Mouse (Mus musculus): ENCODE data around the gene Chst4. TPM values are rescaled to one million over a fixed set of nuclear protein-coding genes. Genes with fewer than 3 reads are reported as not detected.

Gene Chst4
- total RNA-seq, 2 experiments from 2014 or later = not detected

DNA sequence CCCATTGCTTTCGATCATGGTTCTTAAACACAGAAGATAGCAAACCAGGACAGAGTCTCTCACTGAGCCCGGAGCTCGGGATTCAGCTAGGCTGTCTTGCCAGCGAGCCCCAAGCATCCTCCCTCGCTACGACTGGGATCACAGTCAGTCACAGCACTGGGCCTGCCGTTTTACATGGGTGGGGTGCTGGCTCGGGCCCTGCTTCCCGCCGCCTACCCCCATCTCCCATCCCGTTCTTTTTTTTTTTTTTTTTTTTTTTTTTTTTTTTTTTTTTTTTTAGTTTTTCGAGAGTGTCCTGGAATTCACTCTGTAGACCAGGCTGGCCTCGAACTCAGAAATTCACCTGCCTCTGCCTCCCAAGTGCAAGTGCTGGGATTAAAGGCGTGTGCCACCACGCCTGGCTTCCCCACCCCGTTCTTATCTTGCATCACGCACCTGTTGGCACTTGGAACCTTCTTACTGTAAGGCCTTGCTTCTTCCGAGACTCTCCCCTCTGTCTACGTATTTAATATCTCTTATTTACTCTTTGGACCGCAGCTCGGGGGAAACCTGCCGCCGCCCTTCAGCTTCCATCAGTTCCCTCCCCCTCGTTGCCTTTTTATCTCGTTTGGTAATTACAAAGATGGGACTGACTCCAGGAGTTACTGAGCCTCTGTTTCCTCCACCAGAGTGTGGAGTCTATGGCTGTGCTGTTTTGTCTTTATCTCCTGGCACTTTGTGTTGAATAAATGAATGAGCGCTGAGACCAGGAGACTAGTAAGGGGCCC, 31.1 kb downstream of the Chst4 start:
- ATAC-seq (ENCODE audit: poor library complexity, severe bottlenecking) = no peak

DNA sequence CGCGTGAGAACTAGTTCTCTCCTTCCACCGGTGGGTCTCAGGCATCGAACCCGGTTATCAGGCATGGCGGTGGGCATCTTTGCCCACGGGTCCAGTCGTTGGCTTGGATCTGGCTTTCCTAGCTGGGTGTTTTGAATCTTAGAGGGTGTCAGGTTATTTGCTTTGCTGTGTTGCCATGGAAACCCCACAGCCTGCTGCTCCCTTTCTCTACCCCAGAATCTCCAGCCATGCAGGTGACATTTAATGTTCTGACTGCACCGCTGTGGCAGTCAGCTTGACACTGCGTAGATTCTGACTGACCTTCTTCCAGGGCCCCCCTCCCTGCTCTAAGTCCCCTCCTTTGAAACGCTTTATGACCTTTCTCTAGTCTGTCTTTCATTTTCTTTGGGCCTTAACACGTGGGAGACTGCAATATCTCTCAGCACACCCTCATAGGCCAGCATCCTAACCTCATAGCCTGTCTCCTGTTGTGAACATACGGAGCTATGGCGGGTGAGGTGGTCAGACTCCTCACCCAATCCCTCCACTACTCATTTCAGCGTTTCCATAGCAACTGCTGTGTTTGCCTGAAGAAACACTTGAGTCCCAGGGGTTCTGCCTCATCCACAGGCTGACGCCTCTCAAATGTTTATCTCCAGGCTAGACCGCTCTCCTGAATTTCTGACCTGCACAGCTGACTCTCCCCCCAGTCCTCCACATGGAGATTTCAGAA, 33.1 kb downstream of the Chst4 start:
- no peak for ATAC-seq (ENCODE audit: poor library complexity, severe bottlenecking)

DNA sequence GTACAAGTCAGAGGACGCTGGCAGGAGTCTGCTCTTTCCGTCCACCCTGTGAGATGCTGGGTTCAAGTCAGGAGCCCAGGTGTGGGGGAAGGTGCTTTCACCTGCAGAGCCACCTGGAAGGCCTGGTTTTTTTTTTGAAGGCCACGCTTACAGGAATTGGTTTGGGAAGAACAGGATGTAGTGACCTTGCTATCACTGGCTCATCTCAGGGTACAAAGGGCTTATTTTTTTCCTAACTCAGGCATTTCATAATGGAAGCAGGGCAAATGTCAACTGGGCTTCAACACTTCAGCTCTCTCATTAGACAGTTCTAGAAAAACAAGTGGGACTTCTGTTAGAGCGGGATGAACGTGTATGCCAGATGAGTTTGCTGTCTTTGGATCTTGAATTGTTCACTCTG, 35.2 kb downstream of the Chst4 start:
- ATAC-seq (ENCODE audit: poor library complexity, severe bottlenecking) = no peak

DNA sequence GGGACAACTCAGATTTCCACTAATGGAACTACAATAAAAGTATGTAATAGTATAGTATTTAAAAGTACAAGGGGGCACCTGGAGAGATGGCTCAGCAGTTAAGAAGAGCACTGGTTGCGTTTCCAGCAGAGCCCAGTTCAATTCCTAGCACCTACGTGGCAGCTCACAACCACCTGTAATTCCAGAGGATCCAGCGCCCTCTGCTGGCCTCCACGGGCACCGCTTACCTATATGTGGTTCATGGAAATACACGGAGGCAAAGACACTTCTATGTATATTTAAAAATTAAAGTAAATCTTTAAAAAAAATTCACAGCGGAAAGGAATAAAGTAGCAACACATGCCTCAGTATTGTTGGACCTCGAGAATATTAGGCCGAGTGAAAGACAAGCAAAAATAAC, 36.6 kb downstream of the Chst4 start:
- ATAC-seq (ENCODE audit: poor library complexity, severe bottlenecking) = no peak; the same call in 1 of the 2 replicates

DNA sequence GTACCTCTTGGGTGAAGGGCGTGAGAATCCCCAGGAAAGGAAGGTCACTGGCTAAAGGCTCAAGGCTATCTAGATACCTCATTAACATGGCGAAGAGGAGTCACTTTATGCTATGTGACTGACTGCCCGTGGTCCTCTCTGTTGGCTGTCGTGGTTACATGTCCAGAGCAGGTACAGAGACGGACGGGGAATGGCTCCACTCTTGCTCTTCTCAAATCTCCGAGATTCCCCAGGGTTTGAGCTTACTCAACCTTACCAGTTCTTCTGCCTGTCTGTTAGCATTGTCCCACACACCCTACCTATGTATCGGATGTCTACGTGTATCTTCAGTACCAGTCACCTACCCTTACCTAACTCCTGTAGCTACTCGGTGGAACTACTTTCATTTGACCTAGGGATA, 39.6 kb downstream of the Chst4 start:
- ATAC-seq (ENCODE audit: poor library complexity, severe bottlenecking) = no peak

DNA sequence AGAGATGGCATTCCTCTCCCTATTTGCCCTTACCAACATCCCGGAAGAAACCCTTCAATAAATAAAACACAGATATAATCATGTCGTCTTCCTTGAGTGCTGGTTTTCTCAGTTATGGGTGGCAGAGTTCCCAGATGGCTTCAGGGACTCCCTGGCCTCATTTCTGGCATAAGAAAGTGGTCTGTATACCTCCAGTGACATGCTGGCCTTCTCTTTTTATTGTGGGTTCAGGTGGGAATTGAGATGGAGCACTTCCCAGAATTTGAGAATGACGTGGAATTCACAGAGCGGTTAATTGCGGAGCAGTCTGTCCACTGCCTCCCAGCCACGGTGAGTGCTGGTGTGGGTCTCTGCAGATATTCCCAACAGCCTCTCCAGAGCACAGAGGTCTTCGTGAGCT, 41.5 kb downstream of the Chst4 start:
- no peak for ATAC-seq (ENCODE audit: poor library complexity, severe bottlenecking)

DNA sequence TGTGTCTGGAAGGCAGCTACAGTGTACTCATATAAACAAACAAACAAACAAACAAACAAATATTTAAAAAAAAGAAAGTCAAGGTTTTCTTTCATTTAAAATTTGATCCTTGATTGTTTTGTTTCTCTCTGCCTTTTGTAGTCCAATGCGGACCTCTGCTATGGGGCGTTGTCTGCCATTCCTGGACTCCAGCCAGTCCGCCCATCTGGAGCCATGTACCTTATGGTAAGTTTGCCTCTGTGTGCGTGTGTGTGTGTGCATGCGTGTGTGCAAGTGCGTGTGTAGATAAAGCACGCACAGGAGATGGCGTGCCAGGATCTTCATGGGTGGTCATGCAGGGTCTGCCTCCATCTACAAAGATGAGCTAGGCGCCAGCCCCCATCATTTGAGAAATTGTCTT, 42.2 kb downstream of the Chst4 start:
- no peak for ATAC-seq (ENCODE audit: poor library complexity, severe bottlenecking)

DNA sequence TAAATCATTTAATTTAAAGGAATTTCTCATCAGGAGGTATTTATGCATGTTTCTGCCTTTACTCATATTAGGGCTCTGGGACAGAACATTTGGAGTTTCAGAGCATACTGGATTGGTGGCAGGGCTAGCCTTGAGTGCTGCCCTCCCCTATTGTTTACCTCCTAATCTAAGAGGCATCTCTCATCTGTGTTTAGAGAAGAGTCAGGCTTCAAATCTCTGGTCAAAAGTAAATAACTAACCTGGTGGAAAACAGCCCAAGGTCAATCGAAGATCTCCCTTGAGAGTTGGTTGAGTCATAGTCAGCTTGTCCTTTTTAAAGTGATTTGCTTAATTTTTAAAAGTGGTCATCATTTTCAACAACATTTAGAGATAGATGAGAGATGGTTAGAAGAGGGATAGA, 46.6 kb downstream of the Chst4 start:
- no peak for ATAC-seq (ENCODE audit: poor library complexity, severe bottlenecking)

DNA sequence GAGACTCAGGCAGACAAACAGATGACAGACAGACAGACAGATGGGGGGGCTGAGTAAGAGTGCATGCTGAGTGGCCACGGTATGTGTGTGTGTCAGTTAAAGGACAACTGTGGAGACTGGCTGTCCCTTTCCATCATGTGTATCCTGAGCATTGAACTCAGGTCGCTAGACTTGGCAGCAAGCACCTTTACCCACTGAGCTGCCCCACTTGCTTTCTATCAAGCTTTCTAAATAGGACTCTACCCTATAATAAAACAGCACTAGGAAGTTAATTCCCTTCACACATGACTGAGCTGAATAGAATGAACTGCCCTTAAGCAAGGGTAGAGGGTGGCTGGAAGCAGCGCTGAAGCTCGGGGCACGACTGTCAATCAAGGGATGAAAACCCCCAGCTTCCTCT, 47.4 kb downstream of the Chst4 start:
- no peak for ATAC-seq (ENCODE audit: poor library complexity, severe bottlenecking)

DNA sequence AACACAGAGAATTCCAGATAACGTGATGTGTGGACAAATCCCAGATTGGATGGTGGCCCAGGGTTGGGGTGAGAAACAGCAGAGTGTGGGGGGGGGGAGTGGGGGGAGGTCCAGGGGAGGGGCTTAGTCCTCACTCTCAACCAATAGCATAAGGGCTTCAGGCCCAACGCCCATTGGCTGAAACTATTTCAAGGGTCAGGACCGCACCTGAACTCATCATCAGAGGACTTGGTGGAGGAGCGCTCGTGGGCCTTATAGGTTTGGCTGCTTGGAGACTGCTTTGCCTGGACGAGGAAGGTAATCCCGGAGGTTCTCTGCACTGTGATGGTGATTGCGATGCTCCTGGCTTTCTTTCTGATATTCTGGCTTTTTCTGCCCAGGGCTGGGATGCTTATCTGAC, 49.3 kb downstream of the Chst4 start, which contains the start of gene Tat:
Tat (plus strand) TSS at position 214 of the 400 bp plus-strand sequence.
- ATAC-seq (ENCODE audit: poor library complexity, severe bottlenecking) = no peak

DNA sequence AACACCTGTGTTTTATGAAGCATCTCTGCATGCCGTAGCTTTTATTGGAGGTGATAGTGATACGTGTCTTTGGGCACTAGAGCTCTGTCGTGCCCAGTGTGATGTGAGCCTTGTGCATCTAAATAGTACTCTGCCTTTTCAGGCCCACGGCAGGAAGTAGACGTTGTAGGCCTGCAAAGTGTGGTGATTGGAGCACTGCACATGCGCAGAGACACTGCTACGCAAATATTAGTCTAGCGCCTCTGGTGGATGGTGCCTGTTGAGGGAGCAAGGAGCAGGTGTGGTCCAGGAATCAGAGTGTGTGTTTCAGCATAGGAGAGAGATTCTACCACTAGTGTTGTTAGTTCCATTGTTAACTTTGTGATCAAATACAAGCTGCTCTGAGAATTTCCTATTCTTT, 50.4 kb downstream of the Chst4 start:
- no peak for ATAC-seq (ENCODE audit: poor library complexity, severe bottlenecking)

DNA sequence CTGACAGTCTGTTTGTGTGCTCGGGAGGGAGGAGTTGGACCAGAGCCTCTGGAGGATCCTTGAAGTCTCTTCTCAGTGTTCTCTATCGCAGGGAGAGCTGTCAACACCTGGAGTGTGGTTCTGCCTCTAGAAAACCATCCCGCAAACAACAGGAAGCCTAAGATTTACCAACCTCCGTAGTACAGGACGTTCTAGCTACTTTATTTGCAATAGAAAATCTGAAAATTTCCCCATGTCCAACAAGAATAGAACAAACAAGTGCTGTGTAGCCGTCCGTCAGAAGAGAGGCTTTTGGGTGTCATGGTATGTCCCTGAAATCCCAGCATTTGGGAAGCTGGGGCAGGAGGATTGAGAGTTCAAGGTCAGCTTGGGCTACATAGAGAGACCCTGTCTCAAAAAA, 51.8 kb downstream of the Chst4 start:
- no peak for ATAC-seq (ENCODE audit: poor library complexity, severe bottlenecking)

DNA sequence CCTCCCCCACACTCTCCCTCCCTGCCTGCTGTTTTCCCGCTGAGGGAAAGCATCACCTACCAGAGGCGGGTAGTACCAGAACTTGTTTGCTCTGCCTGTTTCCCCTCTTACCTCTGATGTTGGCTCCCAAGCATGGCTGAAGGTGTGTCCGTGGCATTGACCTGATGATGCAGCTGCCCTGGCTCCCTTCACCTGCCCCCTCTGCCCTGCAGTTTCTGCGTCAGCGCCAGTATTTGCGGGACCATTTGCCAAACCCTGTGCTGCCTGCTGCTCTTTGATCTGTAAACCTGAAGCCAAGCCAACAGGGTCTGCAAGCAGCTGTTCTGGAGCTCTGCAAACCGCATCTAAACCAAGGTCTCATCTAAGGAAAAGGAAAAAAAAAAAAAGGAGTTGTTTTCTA, 53.2 kb downstream of the Chst4 start:
- no peak for ATAC-seq (ENCODE audit: poor library complexity, severe bottlenecking)

DNA sequence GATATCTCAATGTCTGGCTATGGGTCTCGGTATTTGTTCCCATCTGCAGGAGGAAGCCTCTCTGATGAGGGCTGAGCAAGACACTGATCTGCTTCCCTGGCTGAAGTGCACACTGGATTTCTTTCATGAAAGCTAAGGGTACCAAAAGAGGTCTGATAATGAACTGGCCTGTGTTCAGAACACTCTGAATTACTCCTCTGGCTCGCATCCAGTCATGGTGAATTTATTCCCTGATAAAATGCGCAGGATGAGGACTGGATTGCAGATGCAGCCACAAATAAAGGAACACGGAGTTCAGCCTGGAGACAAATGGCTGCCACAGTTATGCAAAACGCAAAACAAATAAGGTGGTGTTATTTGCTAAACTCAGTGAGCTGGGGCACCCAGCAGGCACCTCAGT, 55.6 kb downstream of the Chst4 start:
- ATAC-seq (ENCODE audit: poor library complexity, severe bottlenecking) = no peak

DNA sequence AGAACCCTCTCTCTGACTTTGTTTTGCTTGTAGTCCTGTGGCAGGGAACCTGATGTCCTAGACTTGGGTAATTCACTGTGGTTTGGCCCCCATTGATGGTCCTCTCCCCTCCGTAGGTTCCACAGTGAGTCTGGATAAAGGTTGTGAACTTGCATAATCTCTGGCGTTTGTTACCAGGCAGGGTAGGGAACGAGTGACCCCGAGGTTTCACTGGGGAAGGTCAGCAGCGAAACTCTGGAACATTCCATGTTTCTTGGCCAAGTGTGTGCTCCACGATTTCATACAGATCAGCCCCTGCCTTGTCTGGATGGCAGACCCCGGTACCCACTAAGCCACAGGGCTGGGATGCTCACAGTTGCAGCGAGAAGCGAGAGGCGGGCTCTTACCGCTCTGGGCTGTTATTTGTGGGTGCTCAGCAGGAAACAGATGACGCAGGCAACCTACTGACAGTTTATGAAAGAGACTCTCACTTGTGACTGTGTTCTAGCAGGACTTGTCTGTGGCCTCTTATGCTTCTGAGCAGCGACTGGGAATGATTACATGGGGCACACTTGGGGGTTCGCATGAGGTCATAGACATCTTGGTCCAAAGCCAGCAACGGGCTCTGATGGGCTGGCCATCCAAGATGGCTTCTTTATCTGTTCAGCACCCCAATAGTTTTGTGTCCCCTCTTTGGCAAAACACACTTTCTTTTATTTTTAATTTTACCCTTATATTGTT, 57.0 kb downstream of the Chst4 start:
- ATAC-seq (ENCODE audit: poor library complexity, severe bottlenecking) = no peak

DNA sequence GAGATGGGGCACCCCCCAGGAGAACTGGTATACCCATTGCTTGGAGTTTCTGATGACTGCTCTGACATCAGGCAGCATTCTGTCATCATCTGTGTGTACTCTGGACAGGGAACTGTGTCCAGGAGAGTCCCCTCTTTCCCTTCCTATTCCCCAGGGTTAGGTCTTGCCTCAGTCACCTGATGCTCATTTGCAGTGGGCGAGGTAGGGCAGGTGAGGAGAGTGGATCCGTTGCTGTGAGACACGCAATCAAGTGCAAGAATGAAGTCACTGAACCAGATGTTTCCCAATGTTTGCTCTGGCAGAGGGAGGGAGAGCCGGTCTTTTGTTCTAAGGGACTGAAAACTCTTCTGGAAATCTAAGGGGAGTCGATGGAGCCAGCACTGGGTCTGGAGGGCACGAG, 60.2 kb downstream of the Chst4 start:
- ATAC-seq (ENCODE audit: poor library complexity, severe bottlenecking) = no peak

Other genes with a start within 250 kb of the Chst4 start
- gene Phlpp2, start 171.2 kb downstream of the Chst4 start, total RNA-seq (2015) = 6.2 and 9.3 TPM in 2 replicates
- 8.5 and 8.6 TPM in 2 replicates for gene Phlpp2, start 171.2 kb downstream of the Chst4 start, total RNA-seq (2017)
- not detected in 2 replicates for gene Marveld3, start 77.5 kb downstream of the Chst4 start, total RNA-seq (2015)
- not detected in 2 replicates for gene Marveld3, start 77.5 kb downstream of the Chst4 start, total RNA-seq (2017)
- gene Tat, start 49.3 kb downstream of the Chst4 start, total RNA-seq (2015) = not detected in 2 replicates
- not detected in 2 replicates for gene Tat, start 49.3 kb downstream of the Chst4 start, total RNA-seq (2017)
- not detected in 2 replicates for gene Zfp612, start 40.0 kb upstream of the Chst4 start, total RNA-seq (2015)
- gene Zfp612, start 40.0 kb upstream of the Chst4 start, total RNA-seq (2017) = not detected in 2 replicates
- not detected in 2 replicates for gene Gm21964, start 61.5 kb upstream of the Chst4 start, total RNA-seq (2015)
- gene Gm21964, start 61.5 kb upstream of the Chst4 start, total RNA-seq (2017) = not detected in 2 replicates
- gene Gm17720, start 63.0 kb upstream of the Chst4 start, total RNA-seq (2015) = not detected in 2 replicates
- gene Gm17720, start 63.0 kb upstream of the Chst4 start, total RNA-seq (2017) = not detected in 2 replicates
- gene Calb2, start 128.5 kb upstream of the Chst4 start, total RNA-seq (2015) = not detected in 2 replicates
- not detected in 2 replicates for gene Calb2, start 128.5 kb upstream of the Chst4 start, total RNA-seq (2017)
- gene Cmtr2, start 175.9 kb upstream of the Chst4 start, total RNA-seq (2015) = 3.4 and 6.0 TPM in 2 replicates
- 3.3 and 4.4 TPM in 2 replicates for gene Cmtr2, start 175.9 kb upstream of the Chst4 start, total RNA-seq (2017)
- gene Hydin, start 227.2 kb upstream of the Chst4 start, total RNA-seq (2015) = not detected in 2 replicates
- gene Hydin, start 227.2 kb upstream of the Chst4 start, total RNA-seq (2017) = 0.11 TPM in 1 of 2 replicates, not detected in the other

All from megakaryocyte, adult 5-6 weeks (primary cell).